Mouse (Mus musculus): Measurements from ENCODE around the gene Sap30bp. TPM values are rescaled to one million over a fixed set of nuclear protein-coding genes. Genes with fewer than 3 reads are reported as not detected.

The Sap30bp gene
- total and polyA plus RNA-seq, 3 experiments, result 72.2 to 275 (median 167) TPM

GRCm38 (mm10) chr11:115955195-115955858, 22.2 kb downstream of the Sap30bp start:
- Histone ChIP-seq H3K4me1 (ENCODE audit: control insufficient read depth in 1 of 2, insufficient read depth in 2 of 2) (peaks cover 0 to 6% of the 10 kb centered on the region in 2 experiments; a peak in 2 of 4 replicates), H3K36me3 (replicated peaks in 1 of 2; ENCODE audit: control insufficient read depth in 1 of 2, insufficient read depth in 1 of 2, low read length in 1 of 2) (peaks cover 71 to 90% of the 10 kb centered on the region in 2 experiments), H3K4me3 (replicated peaks in 1 of 3; ENCODE audit: low read depth in 2 of 3, low read length in 2 of 3, poor library complexity in 1 of 3) (no peak overlapping the region), H3K27ac (ENCODE audit: insufficient read depth, low read depth) (no peak overlapping the region), H3K9ac (ENCODE audit: insufficient read depth, low read depth) (no peak overlapping the region), H3K9me3 (replicated peaks; ENCODE audit: low read length) (no peaks in the 10 kb centered on the region), H3K79me2 (replicated peaks; ENCODE audit: control insufficient read depth, extremely low read depth, insufficient read depth, poor library complexity, severe bottlenecking) (no peaks in the 10 kb centered on the region), H3K27me3 (replicated peaks) (no peaks in the 10 kb centered on the region), H3K4me2 (ENCODE audit: insufficient read depth, low read depth, poor library complexity, severe bottlenecking) (no peak overlapping the region)
- dilution Hi-C loops (cut with MboI; ENCODE audit: extremely low pct_ligation_motif_present, extremely low pct_unique_long_range_greater_than_20kb, low sequenced_read_pairs) (no loop called here), in situ Hi-C loops (cut with MboI; ENCODE audit: low pct_ligation_motif_present, low pct_unique_long_range_greater_than_20kb, low sequenced_read_pairs) (no loop called here)
- no peak for TF ChIP-seq ZC3H11A (IDR thresholded peaks at IDR 0.05; ENCODE audit: low read depth, low read length)
- peak; percentile 64 for TF ChIP-seq BHLHE40 (IDR thresholded peaks at IDR 0.05; ENCODE audit: low read depth, low read length)
- DNase-seq (ENCODE audit: extremely low read depth), result no peak

- no peak overlapping the region for H3K4me3 ChIP-seq (replicated peaks in 1 of 3; ENCODE audit: low read depth in 2 of 3, low read length in 2 of 3, poor library complexity in 1 of 3)
- in situ Hi-C loops (cut with MboI; ENCODE audit: low pct_ligation_motif_present, low pct_unique_long_range_greater_than_20kb, low sequenced_read_pairs) (no loop called here), dilution Hi-C loops (cut with MboI; ENCODE audit: extremely low pct_ligation_motif_present, extremely low pct_unique_long_range_greater_than_20kb, low sequenced_read_pairs) (no loop called here)
- peak; percentile 26; the same call in 1 of the 2 replicates for TF ChIP-seq ZKSCAN1 (IDR thresholded peaks at IDR 0.05; ENCODE audit: borderline replicate concordance, low read depth, low read length)
- TF ChIP-seq ZMIZ1 (IDR thresholded peaks at IDR 0.05; ENCODE audit: low read depth, low read length), result no peak
- no peak overlapping the region for H3K4me2 ChIP-seq (ENCODE audit: insufficient read depth, low read depth, poor library complexity, severe bottlenecking)
- no peaks in the 10 kb centered on the region for H3K9me3 ChIP-seq (replicated peaks; ENCODE audit: low read length)
- no peak overlapping the region for H3K9ac ChIP-seq (ENCODE audit: insufficient read depth, low read depth)
- H3K4me1 ChIP-seq (ENCODE audit: control insufficient read depth in 1 of 2, insufficient read depth in 2 of 2), result peaks cover 0 to 6% of the 10 kb centered on the region in 2 experiments; a peak in 2 of 4 replicates
- no peak for DNase-seq (ENCODE audit: extremely low read depth)
- H3K27me3 ChIP-seq (replicated peaks), result no peaks in the 10 kb centered on the region
- no peaks in the 10 kb centered on the region for H3K79me2 ChIP-seq (replicated peaks; ENCODE audit: control insufficient read depth, extremely low read depth, insufficient read depth, poor library complexity, severe bottlenecking)
- no peak overlapping the region for H3K27ac ChIP-seq (ENCODE audit: insufficient read depth, low read depth)
- peaks cover 74 to 90% of the 10 kb centered on the region in 2 experiments for H3K36me3 ChIP-seq (replicated peaks in 1 of 2; ENCODE audit: control insufficient read depth in 1 of 2, insufficient read depth in 1 of 2, low read length in 1 of 2)
These were observed 23.4 kb downstream of the Sap30bp start for GRCm38 (mm10) chr11:115956453-115956852.

GRCm38 (mm10) chr11:115957971-115958370, 24.9 kb downstream of the Sap30bp start:
- TF ChIP-seq IRF4 (IDR thresholded peaks at IDR 0.05; ENCODE audit: low read depth, low read length) (no peak), GABPA (IDR thresholded peaks at IDR 0.05; ENCODE audit: insufficient replicate concordance, low read depth, low read length) (no peak), POLR2AphosphoS2 (IDR thresholded peaks at IDR 0.05; ENCODE audit: low read depth, low read length) (no peak), NRF1 (IDR thresholded peaks at IDR 0.05; ENCODE audit: low read depth, low read length) (no peak), ZKSCAN1 (IDR thresholded peaks at IDR 0.05; ENCODE audit: borderline replicate concordance, low read depth, low read length) (no peak), KAT2A (IDR thresholded peaks at IDR 0.05; ENCODE audit: insufficient replicate concordance, low read length) (no peak), CTCF (conservative IDR thresholded peaks at IDR 0.05 in 1 of 2, IDR thresholded peaks at IDR 0.05 in 1 of 2; ENCODE audit: low read depth in 2 of 2, low read length in 2 of 2) (no peak), RAD21 (IDR thresholded peaks at IDR 0.05; ENCODE audit: low read depth, low read length) (no peak), USF1 (IDR thresholded peaks at IDR 0.05; ENCODE audit: low read depth, low read length) (no peak), HCFC1 (IDR thresholded peaks at IDR 0.05; ENCODE audit: low read depth, low read length) (no peak), JUND (conservative IDR thresholded peaks at IDR 0.05; ENCODE audit: low read depth, low read length) (no peak), MAFK (IDR thresholded peaks at IDR 0.05; ENCODE audit: insufficient replicate concordance, low read length) (no peak)
- no peak overlapping the region for H3K9ac ChIP-seq (ENCODE audit: insufficient read depth, low read depth)
- H3K9me3 ChIP-seq (replicated peaks; ENCODE audit: low read length), result no peaks in the 10 kb centered on the region
- H3K79me2 ChIP-seq (replicated peaks; ENCODE audit: control insufficient read depth, extremely low read depth, insufficient read depth, poor library complexity, severe bottlenecking), result no peaks in the 10 kb centered on the region
- H3K4me2 ChIP-seq (ENCODE audit: insufficient read depth, low read depth, poor library complexity, severe bottlenecking), result no peak overlapping the region
- H3K4me1 ChIP-seq (ENCODE audit: control insufficient read depth in 1 of 2, insufficient read depth in 2 of 2), result peaks cover 0 to 6% of the 10 kb centered on the region in 2 experiments; a peak in 2 of 4 replicates
- H3K36me3 ChIP-seq (replicated peaks in 1 of 2; ENCODE audit: control insufficient read depth in 1 of 2, insufficient read depth in 1 of 2, low read length in 1 of 2), result peaks cover 75 to 90% of the 10 kb centered on the region in 2 experiments
- dilution Hi-C loops (cut with MboI; ENCODE audit: extremely low pct_ligation_motif_present, extremely low pct_unique_long_range_greater_than_20kb, low sequenced_read_pairs), result no loop called here
- H3K4me3 ChIP-seq (replicated peaks in 1 of 3; ENCODE audit: low read depth in 2 of 3, low read length in 2 of 3, poor library complexity in 1 of 3), result no peak overlapping the region
- in situ Hi-C loops (cut with MboI; ENCODE audit: low pct_ligation_motif_present, low pct_unique_long_range_greater_than_20kb, low sequenced_read_pairs), result no loop called here
- no peaks in the 10 kb centered on the region for H3K27me3 ChIP-seq (replicated peaks)
- no peak for DNase-seq (ENCODE audit: extremely low read depth)
- no peak overlapping the region for H3K27ac ChIP-seq (ENCODE audit: insufficient read depth, low read depth)
